Mouse (Mus musculus) C3H10T1/2 (cell line): ENCODE measurements around the gene Cxcl9. TPM values are rescaled to one million over a fixed set of nuclear protein-coding genes. Genes with fewer than 3 reads are reported as not detected.

Experiments used
- polyA plus RNA-seq, 2 experiments: library from polyadenylated mRNA; unstranded; fragments of >200 nt; fragmentation: generic; extraction: Trizol; gene quantifications; one replicate each; pipeline ENCODE4 v1.2.1; 2012; ENCODE audit warnings: missing spikeins in 2 of 2

Gene Cxcl9
- under 1 TPM in 1 of 2 experiments, not detected in 1; 0.01 TPM for polyA plus RNA-seq

DNA sequence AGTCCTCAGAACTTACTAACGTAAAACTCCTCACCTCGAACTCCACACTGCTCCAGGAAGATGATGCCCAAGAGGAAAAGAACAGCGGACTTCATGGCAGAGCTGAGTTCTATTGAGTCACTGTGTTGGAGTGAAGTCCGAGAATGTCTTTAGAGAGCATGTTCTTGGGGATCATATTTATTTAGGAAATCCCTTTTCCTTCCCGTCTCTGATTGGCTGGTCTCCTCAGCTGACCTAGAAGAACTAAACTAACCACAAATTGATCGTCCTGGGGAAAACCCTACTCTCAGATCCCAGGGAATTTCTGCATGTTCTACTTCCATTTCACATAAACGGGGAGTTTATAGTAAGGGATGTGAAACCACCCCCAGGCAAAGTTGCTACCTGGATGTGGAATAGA, at the start of gene Cxcl9:
TSS of gene Cxcl9 (minus strand) at position 151 of the 400 bp plus-strand sequence.

DNA sequence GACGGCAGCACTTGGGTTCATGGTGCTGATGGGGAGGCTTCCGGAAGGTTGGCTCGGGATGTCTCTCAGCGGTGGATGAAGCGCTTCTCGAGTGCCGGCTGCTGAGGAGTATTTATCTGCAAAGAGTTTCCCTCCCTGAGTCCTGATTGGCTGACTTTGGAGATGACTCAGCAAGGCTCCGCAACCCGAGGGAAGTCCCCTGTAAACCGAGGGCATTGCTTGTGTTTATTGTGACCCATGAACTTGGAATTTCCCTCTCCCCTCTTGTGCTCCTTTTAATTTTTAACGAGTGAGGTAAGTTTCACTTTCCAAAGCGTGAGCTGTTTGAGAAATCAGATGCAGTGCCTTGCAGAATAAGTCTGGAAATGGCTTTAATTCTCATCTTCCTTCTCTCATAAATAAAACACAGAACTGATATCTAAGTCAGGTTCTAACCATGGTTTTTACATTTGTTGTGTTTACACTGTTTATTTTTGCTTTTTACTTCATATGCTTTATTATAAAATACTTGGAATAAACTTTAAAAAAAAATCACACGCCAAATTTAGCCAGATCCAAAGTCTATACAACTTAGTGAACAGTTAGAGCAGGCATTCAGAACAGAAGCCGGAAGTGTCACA, 21.0 kb upstream of the Cxcl9 start, which contains the start of gene Cxcl10:
TSS of gene Cxcl10 (minus strand) at position 96 of the 620 bp plus-strand sequence.

DNA sequence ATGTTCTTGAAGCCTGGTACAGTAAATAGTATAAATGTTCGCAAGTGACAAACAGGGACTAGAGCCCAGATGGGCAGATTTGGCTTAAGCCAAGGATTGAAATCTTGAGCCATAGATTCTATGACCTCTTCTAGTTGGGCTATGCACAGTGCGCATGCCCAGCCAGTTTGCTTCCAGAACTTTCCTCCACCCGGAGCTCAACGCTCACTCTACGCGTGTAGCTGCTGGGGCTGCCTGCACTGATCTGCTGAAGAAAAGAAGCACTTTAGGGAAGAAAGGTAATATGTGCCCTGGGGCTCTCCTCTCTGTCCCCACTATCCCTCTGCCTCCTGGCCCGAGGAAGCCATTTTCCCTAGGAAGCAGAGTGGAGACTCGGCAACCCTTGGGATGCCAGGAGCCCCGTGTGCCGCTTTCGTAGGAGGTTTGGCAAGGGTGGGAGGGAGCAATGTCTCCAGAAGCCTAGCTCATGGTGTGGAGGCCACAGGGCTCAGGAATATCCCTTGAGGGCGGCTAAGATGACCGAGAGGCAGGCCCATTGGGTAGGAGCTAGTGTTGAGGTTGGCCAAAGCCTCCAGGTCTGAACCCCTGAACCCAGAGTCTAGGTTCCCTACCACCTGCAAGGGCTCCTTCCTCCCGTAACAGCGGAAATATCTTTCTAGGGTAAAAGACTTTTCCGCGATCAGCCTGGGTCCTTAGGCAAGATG, 3.9 kb upstream of the Cxcl9 start, which contains the start of gene Art3:
TSS of gene Art3 (plus strand) at position 193 of the 704 bp plus-strand sequence.

DNA sequence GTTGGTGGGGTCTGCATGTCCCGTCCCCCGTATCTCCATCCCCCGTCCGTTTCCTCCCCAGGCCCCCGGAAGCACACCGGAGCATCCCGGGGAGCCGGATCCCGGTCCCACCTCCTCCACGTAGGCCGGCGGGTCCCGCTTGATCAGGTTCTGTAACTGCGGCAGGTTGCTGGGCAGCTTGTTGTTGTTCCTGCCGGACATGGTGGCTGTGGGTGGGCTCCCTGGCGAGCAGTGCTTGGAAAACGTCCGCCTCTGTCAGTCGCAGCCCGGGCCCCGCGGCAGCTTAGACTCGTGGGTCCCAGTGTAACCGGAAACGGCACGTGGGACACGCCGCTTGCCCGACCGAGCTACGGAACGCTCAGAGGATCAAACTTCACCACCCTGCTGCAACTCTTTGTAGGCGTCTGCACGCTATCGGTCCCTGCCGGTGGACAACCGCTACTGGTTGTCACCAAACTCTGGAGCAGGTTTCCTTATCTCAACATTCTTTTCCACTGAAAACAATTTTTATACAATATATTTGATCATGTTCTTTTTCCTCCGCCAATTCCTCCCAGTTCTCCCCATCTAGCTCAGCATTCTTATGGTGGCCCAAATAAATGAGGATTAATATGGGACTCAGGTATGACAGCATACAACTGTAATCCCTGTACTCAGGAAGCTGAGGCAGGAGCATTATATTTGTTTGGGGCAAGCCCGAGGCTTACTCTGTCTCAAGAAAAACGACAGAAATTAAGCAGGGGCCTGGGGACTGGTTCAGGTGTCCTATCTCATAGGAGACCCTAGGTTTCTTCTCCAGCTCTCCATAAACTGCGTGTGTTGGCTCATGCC, 18.0 kb downstream of the Cxcl9 start, which contains the start of gene Sdad1:
TSS of gene Sdad1 (minus strand) at position 799 of the 831 bp plus-strand sequence.

DNA sequence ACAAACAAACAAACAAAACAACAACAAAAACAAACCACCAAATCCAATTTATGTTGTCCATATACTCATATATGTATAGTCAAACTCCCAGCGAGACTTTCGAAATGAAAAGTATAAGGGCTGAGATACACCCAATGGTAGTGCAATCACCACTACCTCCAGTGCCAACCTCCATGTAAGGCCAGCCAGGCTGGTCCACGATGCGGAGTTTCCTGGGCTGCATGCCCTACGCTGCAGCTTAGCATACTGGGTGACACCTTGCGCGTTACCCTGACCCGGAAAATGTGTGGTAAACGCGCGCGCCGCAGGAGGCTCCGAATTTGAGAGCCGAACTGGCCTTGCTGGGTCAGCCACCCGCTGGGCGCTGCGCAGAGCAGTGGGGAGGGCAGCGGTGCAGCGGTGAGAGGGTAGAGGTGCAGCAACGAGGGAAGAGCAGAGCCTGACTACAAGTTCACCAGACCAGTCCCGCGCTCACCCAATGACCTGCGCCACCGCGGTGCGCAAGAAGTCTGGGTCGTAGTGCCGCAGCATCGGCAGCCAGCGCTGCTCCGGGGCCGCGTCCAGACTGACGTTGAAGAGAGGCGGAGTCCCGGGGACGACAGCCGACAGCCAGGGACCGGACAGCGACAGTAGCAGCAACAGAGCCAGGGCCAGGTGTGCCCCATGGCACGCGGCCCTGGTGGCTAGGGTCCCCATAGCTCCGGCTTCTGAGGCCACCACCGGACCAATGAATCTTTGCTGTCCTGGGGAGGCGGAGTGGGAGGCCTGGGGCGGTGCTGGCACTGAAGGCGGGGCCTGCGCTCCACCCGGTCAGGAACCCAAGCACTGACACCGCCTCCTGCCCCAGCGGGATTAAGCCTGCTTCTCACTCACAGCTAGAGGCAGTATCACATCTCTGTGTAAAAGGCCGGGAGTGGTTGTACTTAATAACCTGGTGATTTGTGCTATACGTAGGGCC, 50.2 kb downstream of the Cxcl9 start, which contains the start of gene Naaa:
TSS of gene Naaa (minus strand) at position 734 of the 958 bp plus-strand sequence.

Other genes starting within 250 kb of the Cxcl9 start
- 10 to 100 TPM in 1 of 2 experiments, 1 to 10 TPM in 1; 3.2 to 21.7 TPM for gene G3bp2, start 244.4 kb downstream of the Cxcl9 start, polyA plus RNA-seq
- gene Uso1, start 190.1 kb downstream of the Cxcl9 start, polyA plus RNA-seq = 10 to 100 TPM in 1 of 2 experiments, 1 to 10 TPM in 1; 2.4 to 20.9 TPM
- not detected for gene U90926, start 112.7 kb downstream of the Cxcl9 start, polyA plus RNA-seq
- gene Ppef2, start 71.8 kb downstream of the Cxcl9 start, polyA plus RNA-seq = under 1 TPM; 0.06 to 0.40 TPM
- 10 to 100 TPM in 1 of 2 experiments, 1 to 10 TPM in 1; 2.1 to 43.8 TPM for gene Naaa, start 49.9 kb downstream of the Cxcl9 start, polyA plus RNA-seq
- gene Sdad1, start 17.6 kb downstream of the Cxcl9 start, polyA plus RNA-seq = 1 to 10 TPM; 1.7 to 4.4 TPM
- gene Art3, start 3.7 kb upstream of the Cxcl9 start, polyA plus RNA-seq = under 1 TPM in 1 of 2 experiments, not detected in 1; 0.06 TPM
- gene Cxcl10, start 20.8 kb upstream of the Cxcl9 start, polyA plus RNA-seq = 1 to 10 TPM in 1 of 2 experiments, under 1 TPM in 1; 0.61 to 2.5 TPM
- gene Nup54, start 107.1 kb upstream of the Cxcl9 start, polyA plus RNA-seq = 1 to 10 TPM; 1.5 to 9.2 TPM
- gene Scarb2, start 178.8 kb upstream of the Cxcl9 start, polyA plus RNA-seq = 10 to 100 TPM in 1 of 2 experiments, 1 to 10 TPM in 1; 4.6 to 21.9 TPM
- not detected for gene Fam47e, start 227.0 kb upstream of the Cxcl9 start, polyA plus RNA-seq